Mouse (Mus musculus) C2C12 (cell line): ENCODE measurements around the gene Tchh. TPM values are rescaled to one million over a fixed set of nuclear protein-coding genes. Genes with fewer than 3 reads are reported as not detected.
"Not testable (repeated sequence)": the region's sequence is repeated elsewhere in the genome, so short reads cannot be mapped to it uniquely, and the experiment has no call there.

Experiments used
- H3K27me3 ChIP-seq: one replicate; pipeline ENCODE4 v1.6.1; 2011; ENCODE audit not compliant: control insufficient read depth, insufficient read depth, insufficient read length
- H3K36me3 ChIP-seq: one replicate; pipeline ENCODE4 v1.6.1; 2011; ENCODE audit not compliant: control insufficient read depth, insufficient read depth
- H3K4me3 ChIP-seq: one replicate; pipeline ENCODE4 v1.5.1; 2011; ENCODE audit warnings: mild to moderate bottlenecking, control low read depth; ENCODE audit not compliant: poor library complexity, insufficient read depth, severe bottlenecking
- H3K79me2 ChIP-seq: one replicate; pipeline ENCODE4 v1.6.1; 2011; ENCODE audit not compliant: control insufficient read depth, insufficient read depth
- H3K79me3 ChIP-seq: one replicate; pipeline ENCODE4 v1.6.1; 2011; ENCODE audit warnings: low read depth, control low read depth
- H3ac ChIP-seq: one replicate; pipeline ENCODE3; 2011; ENCODE audit warnings: low read depth; ENCODE audit not compliant: control insufficient read depth, insufficient read length
- CEBPB ChIP-seq: IDR thresholded peaks from one replicate; pipeline ENCODE4 v1.6.1; 2011; ENCODE audit warnings: low read depth, mild to moderate bottlenecking, control low read depth, moderate library complexity
- CTCF ChIP-seq: IDR thresholded peaks from one replicate; pipeline ENCODE4 v1.5.1; 2011; ENCODE audit not compliant: control insufficient read depth, insufficient read depth, insufficient read length
- FOSL1 ChIP-seq: IDR thresholded peaks from one replicate; pipeline ENCODE4 v1.8.0; 2011; ENCODE audit warnings: mild to moderate bottlenecking, low read length; ENCODE audit not compliant: poor library complexity, insufficient read depth, severe bottlenecking
- MAX ChIP-seq: IDR thresholded peaks from one replicate; pipeline ENCODE4 v1.6.1; 2011; ENCODE audit warnings: mild to moderate bottlenecking, control low read depth
- MYOD1 ChIP-seq: IDR thresholded peaks from one replicate; pipeline ENCODE4 v1.6.1; 2011; ENCODE audit warnings: low read depth; ENCODE audit not compliant: control insufficient read depth, insufficient read length
- MYOG ChIP-seq: IDR thresholded peaks from one replicate; pipeline ENCODE4 v1.6.1; 2011; ENCODE audit not compliant: control insufficient read depth, insufficient read length; ENCODE audit errors: extremely low read depth
- USF1 ChIP-seq: IDR thresholded peaks from one replicate; pipeline ENCODE4 v1.6.1; 2011; ENCODE audit warnings: low read depth, mild to moderate bottlenecking, control low read depth, moderate library complexity
- microRNA-seq: library from miRNA; unstranded; fragments of <30 nt; microRNA quantifications from one replicate; pipeline ENCODE4, GENCODE M21; 2019; ENCODE audit warnings: borderline microRNAs expressed
- polyA plus RNA-seq: library from polyadenylated mRNA; unstranded; fragments of >200 nt; fragmentation: generic; extraction: Trizol; gene quantifications from one replicate; pipeline ENCODE4 v1.2.1, GENCODE M21; 2012; ENCODE audit warnings: missing spikeins

Gene Tchh
- polyA plus RNA-seq, 1 experiment, result 0.04 TPM

DNA sequence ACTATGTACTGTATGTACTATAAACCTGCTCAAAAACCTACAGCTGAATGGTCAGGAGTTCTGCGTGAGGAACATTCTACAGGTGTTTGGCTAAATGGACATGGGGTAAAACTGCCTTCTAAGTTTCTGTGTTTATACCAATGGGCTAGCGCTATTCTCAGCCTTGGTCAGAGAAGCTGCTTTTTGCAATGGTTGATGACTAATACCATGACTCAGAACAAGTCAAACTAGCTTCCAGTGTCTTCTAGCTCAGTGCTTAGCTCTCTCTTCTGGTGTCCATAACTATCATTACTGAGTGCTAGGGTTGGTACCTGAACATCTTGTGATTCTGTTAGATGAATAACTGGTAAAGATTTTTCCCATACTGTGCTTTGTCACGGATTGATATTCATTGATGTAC, 43.5 kb downstream of the Tchh start:
- no peaks in the 10 kb centered on the region for H3K27me3 ChIP-seq
- no peak for TF ChIP-seq MYOD1
- no peak for TF ChIP-seq MYOG
- TF ChIP-seq FOSL1, result peak; percentile 38
- TF ChIP-seq CEBPB, result no peak
- no peaks in the 10 kb centered on the region for H3K36me3 ChIP-seq
- H3K4me3 ChIP-seq, result no peak overlapping the region
- H3K79me2 ChIP-seq, result no peaks in the 10 kb centered on the region
- no peaks in the 10 kb centered on the region for H3K79me3 ChIP-seq
- H3ac ChIP-seq, result no peak overlapping the region

DNA sequence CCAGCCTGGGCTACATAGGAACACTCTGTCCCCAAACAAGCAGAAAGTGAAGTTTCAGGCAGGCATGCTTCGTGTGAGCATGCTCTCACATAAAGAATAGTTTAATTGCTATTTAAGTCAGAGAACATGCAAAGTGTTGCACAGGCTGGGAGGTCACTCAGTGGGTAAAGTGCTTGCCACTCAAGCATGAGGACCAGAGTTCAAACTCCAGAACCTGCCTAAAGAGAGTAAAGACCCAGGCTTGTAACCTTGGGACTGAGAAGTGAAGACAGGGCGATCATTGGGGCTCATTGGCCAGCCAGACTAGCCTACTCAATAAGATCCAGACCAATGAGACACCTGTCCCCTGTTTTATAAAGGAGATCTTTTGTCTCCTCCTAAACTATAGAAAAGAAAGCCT, 46.4 kb downstream of the Tchh start:
- Histone ChIP-seq H3ac (no peak overlapping the region), H3K36me3 (no peaks in the 10 kb centered on the region), H3K79me3 (no peaks in the 10 kb centered on the region), H3K4me3 (no peak overlapping the region), H3K27me3 (no peaks in the 10 kb centered on the region), H3K79me2 (no peaks in the 10 kb centered on the region)
- no peak for TF ChIP-seq MYOD1
- no peak for TF ChIP-seq CEBPB
- TF ChIP-seq CTCF, result no peak
- no peak for TF ChIP-seq FOSL1

DNA sequence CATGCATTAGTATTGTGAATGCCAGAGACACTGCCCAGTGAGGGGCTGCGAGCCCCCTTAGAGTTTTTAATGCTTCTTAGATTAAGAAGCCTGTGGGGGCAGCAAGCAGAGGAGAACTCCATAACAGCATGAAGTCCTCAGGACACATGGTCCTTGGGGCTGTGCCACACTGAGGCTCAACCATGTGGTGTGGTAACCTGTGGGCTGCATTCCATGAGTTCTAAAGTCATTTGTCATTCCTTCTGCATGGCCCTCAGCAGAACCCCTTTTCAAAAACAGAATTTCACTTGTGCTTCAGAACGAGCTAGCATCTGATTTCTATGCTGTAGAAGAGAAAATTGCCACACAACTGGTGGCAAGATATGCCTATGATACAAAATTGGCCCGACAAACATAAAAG, 50.0 kb downstream of the Tchh start:
- no peak overlapping the region for H3K4me3 ChIP-seq
- no peak overlapping the region for H3ac ChIP-seq
- no peak for TF ChIP-seq MYOG
- H3K36me3 ChIP-seq, result no peaks in the 10 kb centered on the region
- no peaks in the 10 kb centered on the region for H3K79me2 ChIP-seq
- H3K79me3 ChIP-seq, result no peaks in the 10 kb centered on the region
- no peaks in the 10 kb centered on the region for H3K27me3 ChIP-seq

DNA sequence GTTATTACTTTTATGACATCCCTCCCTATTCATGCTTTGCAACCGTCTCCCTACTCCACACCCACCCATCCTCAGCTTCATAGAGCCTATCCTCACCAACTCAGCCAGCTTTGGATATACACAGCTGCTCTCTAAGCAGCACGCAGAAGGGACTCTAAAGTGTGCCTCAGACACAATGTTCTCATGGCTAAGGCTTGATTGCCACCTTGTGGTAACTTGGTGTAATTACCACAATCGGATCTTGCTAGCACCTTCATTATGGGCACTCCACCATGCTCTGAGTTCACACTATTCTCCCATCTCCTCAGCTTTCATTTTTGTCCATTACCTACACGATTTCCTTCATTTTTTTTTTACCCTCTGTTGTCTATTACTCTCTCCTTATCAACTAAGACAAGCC, 51.9 kb downstream of the Tchh start:
- Histone ChIP-seq H3ac (no peak overlapping the region), H3K79me3 (no peaks in the 10 kb centered on the region), H3K27me3 (no peaks in the 10 kb centered on the region), H3K79me2 (no peaks in the 10 kb centered on the region), H3K36me3 (no peaks in the 10 kb centered on the region), H3K4me3 (no peak overlapping the region)
- TF ChIP-seq CTCF (peak; percentile 57), USF1 (no peak)

DNA sequence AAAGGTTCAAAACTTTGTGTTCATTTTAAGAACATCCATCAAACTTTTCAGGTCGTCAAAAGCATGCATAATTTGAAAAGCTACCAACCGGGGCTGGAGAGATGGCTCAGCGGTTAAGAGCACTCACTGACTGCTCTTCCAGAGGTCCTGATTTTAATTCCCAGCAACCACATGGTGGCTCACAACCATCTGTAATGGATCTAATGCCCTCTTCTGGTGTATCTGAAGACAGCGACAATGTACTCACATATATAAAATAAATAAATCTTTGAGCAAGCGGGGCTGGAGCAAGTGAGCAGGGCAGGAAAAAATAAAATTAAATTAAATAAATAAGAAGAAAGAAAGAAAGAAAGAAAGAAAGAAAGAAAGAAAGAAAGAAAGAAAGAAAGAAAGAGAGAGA, 52.6 kb downstream of the Tchh start:
- H3K4me3 ChIP-seq, H3K36me3 ChIP-seq, H3K79me2 ChIP-seq, H3ac ChIP-seq, H3K79me3 ChIP-seq, H3K27me3 ChIP-seq: not testable (repeated sequence)

DNA sequence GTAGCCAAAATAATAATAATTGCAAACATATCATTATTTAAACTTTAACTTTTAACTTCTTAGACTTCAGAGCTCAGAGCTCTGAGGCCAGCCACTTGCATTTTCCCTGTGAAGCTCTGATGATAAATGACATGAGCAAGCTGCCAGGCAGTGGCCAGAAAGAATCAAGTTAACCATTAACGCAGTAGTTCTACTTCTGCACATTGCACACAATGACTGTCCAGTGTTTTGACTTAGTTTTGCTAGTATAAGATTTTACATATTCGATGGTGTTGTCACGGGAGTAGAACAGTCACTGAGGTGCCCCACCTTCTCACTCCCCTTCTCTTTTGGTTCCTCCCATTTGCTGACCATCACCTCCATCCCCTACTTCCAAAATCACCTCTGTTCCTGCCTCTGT, 55.0 kb downstream of the Tchh start:
- no peak for TF ChIP-seq FOSL1
- TF ChIP-seq MYOD1, result no peak
- no peak for TF ChIP-seq USF1
- no peak for TF ChIP-seq CEBPB
- no peak for TF ChIP-seq MYOG
- no peak for TF ChIP-seq CTCF
- TF ChIP-seq MAX, result no peak
- Histone ChIP-seq H3K4me3 (no peak overlapping the region), H3K36me3 (no peaks in the 10 kb centered on the region), H3ac (no peak overlapping the region), H3K79me3 (no peaks in the 10 kb centered on the region), H3K79me2 (no peaks in the 10 kb centered on the region), H3K27me3 (no peaks in the 10 kb centered on the region)

Small RNA genes within 50 kb of the gene (microRNA-seq; reads per million reads assigned to microRNA genes)
- gene Gm22752, result not detected

Other genes starting within 250 kb of the Tchh start
- gene Flg2, start 245.1 kb upstream of the Tchh start, polyA plus RNA-seq, result not detected
- gene Flg, start 168.8 kb upstream of the Tchh start, polyA plus RNA-seq, result not detected
- gene Hrnr, start 122.6 kb upstream of the Tchh start, polyA plus RNA-seq, result not detected
- not detected for gene Rptn, start 48.6 kb upstream of the Tchh start, polyA plus RNA-seq
- not detected for gene Tchhl1, start 26.4 kb downstream of the Tchh start, polyA plus RNA-seq
- 3,212 TPM for gene S100a11, start 78.2 kb downstream of the Tchh start, polyA plus RNA-seq
- 1,750 TPM for gene S100a10, start 112.8 kb downstream of the Tchh start, polyA plus RNA-seq
- not detected for gene Tdpoz2, start 210.4 kb downstream of the Tchh start, polyA plus RNA-seq
- gene Tdpoz1, start 234.0 kb downstream of the Tchh start, polyA plus RNA-seq, result not detected